Mouse (Mus musculus) cerebellum, postnatal 4 days (tissue): ENCODE data around the gene Mapk3.

ENCODE experiments used
- DNase-seq, 2 experiments: peaks; one replicate each; pipeline ENCODE4 v3.0.0; 2022; ENCODE audit warnings: low spot score in 2 of 2, mixed read lengths in 1 of 2

Mapk3 gene

DNA sequence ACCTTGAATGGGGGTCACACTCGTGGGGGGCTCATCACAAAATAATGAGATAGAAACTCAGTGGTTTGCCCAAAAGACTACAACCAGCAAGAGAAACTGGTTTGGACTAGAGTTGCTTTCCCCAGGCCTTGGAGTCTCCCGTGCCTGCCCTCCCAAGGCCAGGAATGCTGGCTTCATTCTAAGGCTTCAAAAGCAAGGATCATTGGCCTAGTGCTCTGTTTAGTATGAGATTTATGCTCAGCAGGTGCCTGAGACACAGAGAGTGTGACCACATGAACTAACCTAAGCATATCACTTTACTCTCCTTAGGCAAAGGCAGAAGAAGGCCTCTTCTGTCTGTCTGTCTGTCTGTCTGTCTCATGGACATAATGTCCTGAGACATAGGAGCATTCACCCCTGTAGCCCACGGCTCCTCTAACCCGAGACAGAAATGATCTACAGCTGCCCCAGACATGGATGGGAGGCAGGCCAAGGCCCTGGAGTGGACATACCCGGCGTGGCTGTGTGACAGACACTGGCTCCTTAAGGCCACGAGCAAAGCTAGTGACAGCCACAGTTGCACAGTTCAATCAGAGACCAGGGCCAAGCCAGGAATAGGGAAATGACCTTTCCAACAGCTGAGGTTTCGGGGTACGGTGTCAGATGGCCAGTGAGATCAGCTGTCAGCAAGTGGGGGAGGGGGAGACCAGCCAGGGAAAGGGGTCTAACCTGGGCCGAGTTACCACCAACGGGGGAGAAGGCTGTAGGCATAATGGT, 42.9 kb downstream of the Mapk3 start:
- no peak for DNase-seq

DNA sequence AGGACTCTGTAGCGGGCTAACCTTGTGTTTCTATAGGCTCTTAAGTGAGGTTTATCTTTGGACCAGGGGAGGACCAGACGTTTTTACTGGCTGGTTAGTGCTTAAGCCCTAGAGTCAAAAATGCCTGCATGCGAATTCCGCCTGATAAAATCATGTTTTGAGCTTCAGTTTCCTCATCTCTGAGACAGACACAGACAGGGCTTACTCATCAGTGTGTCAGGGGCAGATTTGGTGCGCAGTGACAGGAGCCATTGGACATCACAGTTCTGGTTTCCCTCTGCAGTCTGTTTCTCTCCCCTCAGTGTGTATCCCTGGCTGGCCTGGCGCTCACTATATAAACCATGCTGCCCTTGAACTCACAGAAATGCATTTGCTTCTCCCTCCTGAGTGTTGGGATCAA, 43.8 kb downstream of the Mapk3 start:
- DNase-seq, result no peak

DNA sequence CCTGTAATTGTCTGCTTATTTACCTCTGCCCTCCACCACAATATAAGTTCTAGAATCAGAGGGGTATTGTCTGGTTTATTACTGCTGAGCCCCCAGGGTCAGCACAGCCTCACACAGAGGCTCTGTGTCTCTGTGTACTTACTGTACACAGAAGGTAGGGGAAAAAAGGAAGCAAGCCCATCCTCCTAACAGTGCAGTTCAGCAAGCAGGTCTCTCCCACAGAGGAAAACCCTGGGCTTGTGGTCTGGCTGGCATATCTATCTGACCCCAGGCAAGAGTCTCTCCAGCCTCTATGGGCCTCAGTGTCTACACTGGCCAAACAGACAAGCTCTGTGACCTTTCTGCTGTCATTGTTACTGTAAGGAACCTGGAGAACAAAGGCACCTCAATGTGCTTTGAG, 44.4 kb downstream of the Mapk3 start:
- no peak for DNase-seq

- DNase-seq, result no peak
These were observed 47.6 kb downstream of the Mapk3 start for GRCm38 (mm10) chr7:126806956-126807355.

DNA sequence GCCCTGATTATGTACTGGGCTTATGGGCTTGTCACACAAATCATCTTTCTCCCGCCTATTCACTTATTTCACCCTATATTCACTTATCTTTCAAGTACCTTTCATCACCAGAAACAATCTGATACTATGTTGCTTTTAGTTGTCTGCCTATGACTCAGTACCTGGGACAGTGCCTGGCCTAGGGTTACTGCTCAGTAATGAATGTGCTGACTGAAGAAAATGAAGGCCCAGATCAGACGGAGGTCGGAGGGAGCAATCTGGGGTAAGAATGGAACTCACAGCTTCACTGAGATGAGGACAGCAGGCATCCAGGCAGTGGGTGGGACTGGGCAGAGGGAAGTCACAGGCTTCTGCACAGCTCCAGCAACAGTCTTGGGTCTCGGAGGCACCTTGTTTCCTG, 48.0 kb downstream of the Mapk3 start:
- DNase-seq, result no peak

GRCm38 (mm10) chr7:126808703-126809455, 49.5 kb downstream of the Mapk3 start:
- DNase-seq, result peak; percentile 66 to 85

DNA sequence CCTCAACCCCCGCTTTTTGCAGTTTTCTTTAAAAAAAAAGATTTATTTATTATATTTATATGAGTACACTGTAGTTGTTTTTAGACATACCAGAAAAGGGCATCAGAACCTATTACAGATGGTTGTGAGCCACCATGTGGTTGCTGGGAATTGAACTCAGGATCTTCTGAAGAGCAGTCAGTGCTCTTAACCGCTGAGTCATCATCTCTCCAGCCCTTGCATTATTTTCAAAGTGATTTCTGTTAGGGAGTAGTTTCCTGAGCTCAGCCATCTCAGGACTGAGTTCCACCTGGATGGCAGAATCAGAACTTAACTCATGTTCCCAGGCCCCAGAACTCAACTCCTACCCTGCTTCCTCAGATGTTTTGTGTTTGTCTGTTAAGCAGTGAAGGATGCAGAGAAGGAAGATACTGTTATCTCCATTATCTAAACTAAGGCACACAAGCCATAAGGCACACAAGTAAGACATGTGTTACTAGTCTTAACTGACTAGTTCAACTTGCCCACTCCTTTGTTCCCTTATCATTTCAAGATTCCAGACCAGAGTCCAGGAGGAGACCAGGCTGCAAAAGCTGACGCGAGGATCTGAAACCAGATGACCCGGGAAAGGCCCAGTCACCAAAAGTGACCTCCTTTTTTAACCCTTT, 50.4 kb downstream of the Mapk3 start:
- DNase-seq, result no peak
